Mouse (Mus musculus) G1E (cell line): ENCODE results near the gene Ndufa7.

ENCODE experiments used
- CTCF ChIP-seq: IDR thresholded peaks from 2 replicates; pipeline ENCODE4 v1.5.1; 2012; ENCODE audit warnings: low read depth, low read length, inconsistent platforms, mixed read lengths
- GATA1 ChIP-seq: IDR thresholded peaks from 2 replicates; pipeline ENCODE4 v1.6.1; 2012; ENCODE audit warnings: borderline replicate concordance, low read length, inconsistent platforms, mixed read lengths
- GATA2 ChIP-seq: IDR thresholded peaks from 2 replicates; pipeline ENCODE4 v1.6.1; 2012; ENCODE audit warnings: low read depth, low read length, inconsistent platforms, borderline replicate concordance
- POLR2AphosphoS5 ChIP-seq: IDR thresholded peaks from 2 replicates; pipeline ENCODE4 v1.6.1; 2012; ENCODE audit warnings: low read depth, low read length, inconsistent platforms; ENCODE audit not compliant: insufficient replicate concordance
- TAL1 ChIP-seq: conservative IDR thresholded peaks from 2 replicates; pipeline ENCODE4 v1.6.1; 2012; ENCODE audit warnings: low read depth, low read length, inconsistent platforms, mixed read lengths

GRCm38 (mm10) chr17:33810334-33811141 lies 13.8 kb upstream of the Ndufa7 start, which contains the start of gene Kank3:
- TF ChIP-seq CTCF = no peak
- TF ChIP-seq GATA1 = no peak
- no peak for TF ChIP-seq POLR2AphosphoS5
- TF ChIP-seq TAL1 = no peak
- TF ChIP-seq GATA2 = no peak
